Mouse (Mus musculus) forebrain, embryonic 11.5 days (tissue): ENCODE measurements around the gene Rbm15. TPM values are rescaled to one million over a fixed set of nuclear protein-coding genes. Genes with fewer than 3 reads are reported as not detected.

Experiments used
- ATAC-seq: fragments of 200-750 bp; cut with Nextera tagmentation; replicated peaks from 2 replicates; pipeline ENCODE4 v1.8.0; 2017; ENCODE audit warnings: moderate TSS enrichment; ENCODE audit not compliant: low FRiP score
- DNase-seq: peaks from one replicate; pipeline ENCODE4 v3.0.0-alpha.2; 2017; ENCODE audit warnings: low spot score
- H3K27ac ChIP-seq: fragments of 300-500 bp; sonication (generic); 2 replicates; pipeline ENCODE4 v1.5.1; 2014; ENCODE audit warnings: low read depth, low read length
- H3K27me3 ChIP-seq: fragments of 300-500 bp; sonication (generic); 2 replicates; pipeline ENCODE4 v1.6.1; 2014; ENCODE audit warnings: mild to moderate bottlenecking, low read length, mixed read lengths; ENCODE audit not compliant: control insufficient read depth, insufficient read depth
- H3K36me3 ChIP-seq: fragments of 300-500 bp; sonication (generic); 2 replicates; pipeline ENCODE4 v1.6.1; 2014; ENCODE audit warnings: mild to moderate bottlenecking, low read length, moderate library complexity, mixed read lengths; ENCODE audit not compliant: control insufficient read depth, insufficient read depth
- H3K4me1 ChIP-seq: fragments of 300-500 bp; sonication (generic); replicated peaks from 2 replicates; pipeline ENCODE4 v1.6.1; 2014; ENCODE audit warnings: low read length, mixed read lengths; ENCODE audit not compliant: control insufficient read depth, insufficient read depth
- H3K4me2 ChIP-seq: fragments of 300-500 bp; sonication (generic); 2 replicates; pipeline ENCODE4 v1.6.1; 2014; ENCODE audit warnings: low read depth, mild to moderate bottlenecking, low read length, moderate library complexity, mixed read lengths; ENCODE audit not compliant: severe bottlenecking
- H3K4me3 ChIP-seq: fragments of 300-500 bp; sonication (generic); 2 replicates; pipeline ENCODE4 v1.5.1; 2014; ENCODE audit warnings: low read depth, low read length
- H3K9ac ChIP-seq: fragments of 300-500 bp; sonication (generic); 2 replicates; pipeline ENCODE4 v1.6.1; 2014; ENCODE audit warnings: low read length
- H3K9me3 ChIP-seq: fragments of 300-500 bp; sonication (generic); 2 replicates; pipeline ENCODE4 v1.6.1; 2016; ENCODE audit warnings: low read length, mixed read lengths; ENCODE audit not compliant: control insufficient read depth
- WGBS: fragments of 180-500 bp; shearing (Covaris S2); extraction: QIAGEN DNeasy Blood & Tissue Kit; methylation state at CpG from one replicate; pipeline ENCODE4 v1.1.7; 2014; 5-methylcytosine and 5-hydroxymethylcytosine counted together
- polyA plus RNA-seq: library from polyadenylated mRNA; unstranded; fragments of >200 nt; fragmentation: Nextera tagmentation; extraction: Ambion mirVana; gene quantifications from 2 replicates; pipeline ENCODE4 v1.2.1, GENCODE M21; 2014

Rbm15 gene
- polyA plus RNA-seq, 1 experiment from 2014 or later: 22.6 TPM

DNA sequence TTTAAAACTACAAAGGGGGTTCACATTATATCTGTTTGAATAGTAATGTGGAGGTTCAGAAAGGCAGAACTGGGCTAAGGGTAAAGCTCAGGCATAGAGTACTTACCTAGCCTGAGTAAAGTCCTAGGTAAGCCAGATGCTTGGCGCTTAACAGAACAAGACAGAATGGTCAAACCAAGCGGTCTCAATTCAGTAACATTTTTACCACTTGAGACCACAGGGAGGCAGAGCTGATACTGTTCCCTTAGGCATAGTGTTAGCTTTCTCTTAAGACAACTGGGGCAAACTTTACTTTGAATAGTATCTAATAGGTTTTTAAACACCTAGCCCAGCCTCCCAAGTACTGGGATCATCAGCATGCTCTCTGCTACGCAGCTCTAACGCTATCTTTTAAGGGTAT is 57.5 kb downstream of the Rbm15 start:
- 45% methylated on average over 4 of the region's 4 CpGs for WGBS
- no peak for ATAC-seq
- no peak for DNase-seq

More for the DNA sequence above, 57.5 kb downstream of the Rbm15 start:
- Histone ChIP-seq H3K27ac (no peak overlapping the region), H3K36me3 (no peaks in the 10 kb centered on the region), H3K4me1 (no peaks in the 10 kb centered on the region), H3K4me2 (no peak overlapping the region), H3K4me3 (no peak overlapping the region), H3K9ac (no peak overlapping the region), H3K9me3 (no peaks in the 10 kb centered on the region), H3K27me3 (no peaks in the 10 kb centered on the region)

Other genes with a start within 250 kb of the Rbm15 start
- 0.05 and 0.20 TPM in 2 replicates for gene Kcna2, start 232.5 kb downstream of the Rbm15 start, polyA plus RNA-seq
- gene Kcna10, start 150.6 kb downstream of the Rbm15 start, polyA plus RNA-seq: not detected in 2 replicates
- gene Cym, start 111.9 kb downstream of the Rbm15 start, polyA plus RNA-seq: not detected in 2 replicates
- gene A630076J17Rik, start 103.1 kb downstream of the Rbm15 start, polyA plus RNA-seq: not detected in 2 replicates
- 0.11 TPM in 1 of 2 replicates, not detected in the other for gene Prok1, start 94.0 kb downstream of the Rbm15 start, polyA plus RNA-seq
- 174 and 177 TPM in 2 replicates for gene Lamtor5, start 54.8 kb downstream of the Rbm15 start, polyA plus RNA-seq
- gene Slc16a4, start 42.4 kb downstream of the Rbm15 start, polyA plus RNA-seq: 2.3 and 3.2 TPM in 2 replicates
- gene Kcnc4, start 125.9 kb upstream of the Rbm15 start, polyA plus RNA-seq: 0.28 and 0.39 TPM in 2 replicates
- gene Slc6a17, start 184.3 kb upstream of the Rbm15 start, polyA plus RNA-seq: 3.0 and 3.6 TPM in 2 replicates
- gene Ubl4b, start 221.4 kb upstream of the Rbm15 start, polyA plus RNA-seq: not detected in 2 replicates